Mouse (Mus musculus): ENCODE results near the gene Aldh6a1.

The Aldh6a1 gene

GRCm38 (mm10) chr12:84450718-84451646 is at the start of gene Aldh6a1, which contains the start of gene Lin52:
Gene Aldh6a1 (minus strand): TSS chr12:84451004.
Gene Lin52 (plus strand): TSS chr12:84451422.
- peak; percentile 95 for DNase-seq

- DNase-seq: no peak
Measured at GRCm38 (mm10) chr12:84496795-84497194, 46.0 kb upstream of the Aldh6a1 start.

- no peak for DNase-seq
Measured at GRCm38 (mm10) chr12:84487324-84488056, 36.7 kb upstream of the Aldh6a1 start.

- no peak for DNase-seq
Measured at GRCm38 (mm10) chr12:84482778-84483585, 32.2 kb upstream of the Aldh6a1 start.

GRCm38 (mm10) chr12:84481251-84481650 is 30.4 kb upstream of the Aldh6a1 start:
- no peak for DNase-seq

GRCm38 (mm10) chr12:84478937-84479336 is 28.1 kb upstream of the Aldh6a1 start:
- no peak for DNase-seq

- no peak for DNase-seq
Measured at GRCm38 (mm10) chr12:84468701-84469100, 17.9 kb upstream of the Aldh6a1 start.

- DNase-seq: no peak
Measured at GRCm38 (mm10) chr12:84462856-84463255, 12.1 kb upstream of the Aldh6a1 start.

- DNase-seq: no peak
Measured at GRCm38 (mm10) chr12:84461416-84461815, 10.6 kb upstream of the Aldh6a1 start.

GRCm38 (mm10) chr12:84459845-84460244 is 9.0 kb upstream of the Aldh6a1 start:
- no peak for DNase-seq

GRCm38 (mm10) chr12:84456911-84457310 is 6.1 kb upstream of the Aldh6a1 start:
- no peak for DNase-seq

- DNase-seq: peak; percentile 28
Measured at GRCm38 (mm10) chr12:84451801-84452200, 997 bp upstream of the Aldh6a1 start.

- DNase-seq: no peak
Measured at GRCm38 (mm10) chr12:84450351-84450717, 470 bp downstream of the Aldh6a1 start.

GRCm38 (mm10) chr12:84449887-84450286 is 917 bp downstream of the Aldh6a1 start:
- DNase-seq: peak; percentile 11

- DNase-seq: no peak
Measured at GRCm38 (mm10) chr12:84448181-84448580, 2.6 kb downstream of the Aldh6a1 start.

GRCm38 (mm10) chr12:84447386-84447785 is 3.4 kb downstream of the Aldh6a1 start:
- DNase-seq: no peak

GRCm38 (mm10) chr12:84442526-84442925 is 8.3 kb downstream of the Aldh6a1 start:
- no peak for DNase-seq

GRCm38 (mm10) chr12:84438697-84439096 is 12.1 kb downstream of the Aldh6a1 start:
- DNase-seq: no peak

- no peak for DNase-seq
Measured at GRCm38 (mm10) chr12:84429825-84430224, 21.0 kb downstream of the Aldh6a1 start.

GRCm38 (mm10) chr12:84423990-84424389 is 26.8 kb downstream of the Aldh6a1 start:
- DNase-seq: no peak

GRCm38 (mm10) chr12:84417605-84417922 is 33.2 kb downstream of the Aldh6a1 start:
- DNase-seq: no peak

- peak; percentile 91 for DNase-seq
Measured at GRCm38 (mm10) chr12:84416834-84417604, 33.8 kb downstream of the Aldh6a1 start, which contains the start of gene Rnf113a2. Gene Rnf113a2 (plus strand): TSS chr12:84417196.
